In genomic region chr7:98145402-98145801, GRCm38 (mm10) we compare ENCODE assay signal across 12 mouse cellular contexts.
"Had no signal": no experiment of that assay in that cellular context is flagged by ENCODE, and none has a peak within 500 bp of the region (broad histone marks: within the 10 kb centered on the region; RNA-seq: fewer than 3 reads in every experiment).

Gene Omp (minus strand): TSS chr7:98145502.

- H3K4me2 ChIP-seq: limb, embryonic 12.5 days had no signal

- H3K36me3 ChIP-seq: limb, embryonic 12.5 days had no signal

- H3K9ac ChIP-seq: limb, embryonic 12.5 days; liver, embryonic 14.5 days had no signal

- H3K9me3 ChIP-seq: limb, embryonic 12.5 days had no signal

- H3K4me3 ChIP-seq: limb, embryonic 12.5 days had no signal

- DNase-seq: kidney, adult 18-20 months; kidney, postnatal 10 days; kidney, postnatal 4 days; liver; lung, adult 18-20 months; midbrain, embryonic 14.5 days; right cerebral cortex, postnatal 4 days; spleen, adult 18-20 months; thymus, adult 18-20 months; thymus, postnatal 14 days had no signal

- H3K27me3 ChIP-seq: limb, embryonic 12.5 days had no signal

- H3K27ac ChIP-seq: limb, embryonic 12.5 days; liver, embryonic 14.5 days had no signal
